Mouse (Mus musculus): ENCODE measurements around the gene Ears2. TPM values are rescaled to one million over a fixed set of nuclear protein-coding genes. Genes with fewer than 3 reads are reported as not detected.

Ears2 gene
- polyA plus RNA-seq, 1 experiment from 2014 or later, result 16.3 TPM

- no peak overlapping the region for H3K4me2 ChIP-seq
- 91% methylated on average over 1 of the region's 1 CpGs for WGBS
Observed at GRCm38 (mm10) chr7:122081071-122081470, 14.0 kb upstream of the Ears2 start.

DNA sequence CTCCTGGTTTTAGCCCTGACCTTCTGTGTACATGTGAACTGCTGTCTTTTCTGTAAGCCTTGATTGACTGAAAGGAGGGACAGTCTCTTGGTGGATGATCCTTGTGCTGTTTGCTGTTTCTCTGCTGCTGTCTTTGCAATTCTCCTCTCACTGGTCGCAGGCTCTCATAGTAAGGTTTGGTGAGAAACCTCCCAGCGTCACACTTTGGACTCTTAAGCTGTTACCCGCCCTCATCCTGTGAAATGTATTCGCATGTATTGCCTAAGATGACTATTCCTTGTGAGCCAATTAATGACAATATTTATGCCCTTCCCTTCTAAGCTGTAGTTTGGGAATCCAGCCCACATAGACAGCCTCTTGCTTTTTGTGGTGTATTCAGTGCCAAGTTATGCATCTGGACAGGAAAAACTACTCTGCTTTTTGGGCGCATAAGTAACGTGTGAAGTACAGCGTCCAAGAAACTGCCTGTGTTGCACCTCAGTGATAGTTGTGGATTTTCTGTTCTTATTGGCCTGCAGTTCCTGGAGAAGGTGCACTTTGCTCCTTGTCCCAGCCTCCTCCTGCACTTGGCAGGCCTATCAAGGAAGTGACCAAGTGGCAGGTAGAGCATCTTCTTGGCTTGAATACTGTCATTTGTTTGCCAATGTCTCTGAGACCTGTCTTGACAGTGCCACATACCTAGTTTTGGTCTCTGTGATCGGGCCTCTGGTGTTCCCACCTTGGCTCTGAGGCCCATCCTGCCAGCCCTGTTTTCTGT, 12.9 kb upstream of the Ears2 start:
- Histone ChIP-seq H3K4me2 (no peak overlapping the region), H3K9me3 (ENCODE audit: control insufficient read depth, low read length) (no peaks in the 10 kb centered on the region), H3K9ac (ENCODE audit: low read length) (no peak overlapping the region), H3K27me3 (ENCODE audit: control insufficient read depth, insufficient read depth, low read length) (no peaks in the 10 kb centered on the region), H3K4me1 (ENCODE audit: control insufficient read depth, insufficient read depth, low read length) (no peaks in the 10 kb centered on the region), H3K4me3 (ENCODE audit: low read depth, low read length) (no peak overlapping the region), H3K36me3 (ENCODE audit: control insufficient read depth, insufficient read depth, low read length) (peaks cover 22% of the 10 kb centered on the region), H3K27ac (ENCODE audit: low read depth, low read length) (no peak overlapping the region)
- 95% methylated on average over 8 of the region's 8 CpGs for WGBS
- ATAC-seq (ENCODE audit: low FRiP score), result no peak
- peak; percentile 60 for DNase-seq (ENCODE audit: low spot score, missing footprints)

More at GRCm38 (mm10) chr7:122081071-122081470, 14.0 kb upstream of the Ears2 start:
- Histone ChIP-seq H3K9ac (ENCODE audit: low read length) (no peak overlapping the region), H3K4me3 (ENCODE audit: low read depth, low read length) (no peak overlapping the region), H3K36me3 (ENCODE audit: control insufficient read depth, insufficient read depth, low read length) (peaks cover 19% of the 10 kb centered on the region), H3K27ac (ENCODE audit: low read depth, low read length) (no peak overlapping the region), H3K27me3 (ENCODE audit: control insufficient read depth, insufficient read depth, low read length) (no peaks in the 10 kb centered on the region), H3K4me1 (ENCODE audit: control insufficient read depth, insufficient read depth, low read length) (no peaks in the 10 kb centered on the region), H3K9me3 (ENCODE audit: control insufficient read depth, low read length) (no peaks in the 10 kb centered on the region)
- ATAC-seq (ENCODE audit: low FRiP score) (no peak), DNase-seq (ENCODE audit: low spot score, missing footprints) (no peak)

GRCm38 (mm10) chr7:122074374-122074773, 7.3 kb upstream of the Ears2 start:
- peaks cover 30% of the 10 kb centered on the region for H3K36me3 ChIP-seq (ENCODE audit: control insufficient read depth, insufficient read depth, low read length)

DNA sequence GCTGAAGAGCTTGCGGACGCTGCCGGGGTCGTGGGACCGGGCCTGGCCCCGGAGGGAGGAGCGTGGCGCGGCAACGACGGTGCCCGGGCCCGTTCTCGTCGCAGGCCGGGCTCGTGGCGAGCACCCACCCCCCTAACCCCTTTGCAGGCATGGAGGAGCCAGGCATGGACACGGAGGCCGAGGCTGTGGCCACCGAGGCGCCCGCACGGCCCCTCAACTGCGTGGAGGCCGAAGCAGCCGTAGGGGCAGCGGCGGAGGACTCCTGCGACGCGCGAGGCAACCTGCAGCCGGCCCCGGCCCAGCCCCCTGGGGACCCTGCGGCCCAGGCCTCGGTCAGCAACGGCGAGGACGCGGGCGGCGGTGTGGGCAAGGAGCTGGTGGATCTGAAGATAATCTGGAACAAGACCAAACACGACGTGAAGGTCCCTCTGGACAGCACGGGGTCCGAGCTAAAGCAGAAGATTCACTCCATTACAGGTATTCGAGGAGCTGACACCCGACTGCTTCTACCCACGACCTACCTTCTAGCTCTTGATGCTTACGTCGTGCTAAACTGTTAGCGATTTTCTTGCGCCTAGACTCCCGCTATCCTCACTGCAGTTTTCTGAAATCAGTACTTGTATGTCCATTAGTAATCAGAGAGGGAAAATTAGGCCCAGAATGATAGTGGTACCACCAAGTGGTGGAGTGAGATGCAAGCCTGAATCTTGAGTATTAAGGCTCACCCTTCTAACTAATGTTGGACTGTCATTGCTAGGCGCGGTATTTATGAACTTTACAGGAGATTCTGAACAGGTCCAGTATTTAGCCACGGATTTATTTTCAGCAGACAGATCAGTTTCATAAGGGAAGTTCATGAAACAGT, 686 bp upstream of the Ears2 start:
- DNase-seq (ENCODE audit: low spot score, missing footprints), result no peak
- 2% methylated on average over 52 of the region's 58 CpGs for WGBS
- Histone ChIP-seq H3K9me3 (ENCODE audit: control insufficient read depth, low read length) (no peaks in the 10 kb centered on the region), H3K4me2 (peak overlapping the region; percentile 90), H3K27ac (ENCODE audit: low read depth, low read length) (peak overlapping the region; percentile 87), H3K9ac (ENCODE audit: low read length) (peak overlapping the region; percentile 97), H3K36me3 (ENCODE audit: control insufficient read depth, insufficient read depth, low read length) (peaks cover 15% of the 10 kb centered on the region), H3K27me3 (ENCODE audit: control insufficient read depth, insufficient read depth, low read length) (no peaks in the 10 kb centered on the region), H3K4me1 (ENCODE audit: control insufficient read depth, insufficient read depth, low read length) (peaks cover 18% of the 10 kb centered on the region), H3K4me3 (ENCODE audit: low read depth, low read length) (peak overlapping the region; percentile 86)
- no peak; the same call in none of the 2 replicates for ATAC-seq (ENCODE audit: low FRiP score)

More at GRCm38 (mm10) chr7:122074374-122074773, 7.3 kb upstream of the Ears2 start:
- H3K27ac ChIP-seq (ENCODE audit: low read depth, low read length), result no peak overlapping the region
- DNase-seq (ENCODE audit: low spot score, missing footprints) (no peak), ATAC-seq (ENCODE audit: low FRiP score) (no peak)
- no peaks in the 10 kb centered on the region for H3K9me3 ChIP-seq (ENCODE audit: control insufficient read depth, low read length)
- H3K4me2 ChIP-seq, result no peak overlapping the region
- no peaks in the 10 kb centered on the region for H3K4me1 ChIP-seq (ENCODE audit: control insufficient read depth, insufficient read depth, low read length)
- no peak overlapping the region for H3K4me3 ChIP-seq (ENCODE audit: low read depth, low read length)
- 92% methylated on average over 3 of the region's 3 CpGs for WGBS
- H3K27me3 ChIP-seq (ENCODE audit: control insufficient read depth, insufficient read depth, low read length), result no peaks in the 10 kb centered on the region
- no peak overlapping the region for H3K9ac ChIP-seq (ENCODE audit: low read length)

DNA sequence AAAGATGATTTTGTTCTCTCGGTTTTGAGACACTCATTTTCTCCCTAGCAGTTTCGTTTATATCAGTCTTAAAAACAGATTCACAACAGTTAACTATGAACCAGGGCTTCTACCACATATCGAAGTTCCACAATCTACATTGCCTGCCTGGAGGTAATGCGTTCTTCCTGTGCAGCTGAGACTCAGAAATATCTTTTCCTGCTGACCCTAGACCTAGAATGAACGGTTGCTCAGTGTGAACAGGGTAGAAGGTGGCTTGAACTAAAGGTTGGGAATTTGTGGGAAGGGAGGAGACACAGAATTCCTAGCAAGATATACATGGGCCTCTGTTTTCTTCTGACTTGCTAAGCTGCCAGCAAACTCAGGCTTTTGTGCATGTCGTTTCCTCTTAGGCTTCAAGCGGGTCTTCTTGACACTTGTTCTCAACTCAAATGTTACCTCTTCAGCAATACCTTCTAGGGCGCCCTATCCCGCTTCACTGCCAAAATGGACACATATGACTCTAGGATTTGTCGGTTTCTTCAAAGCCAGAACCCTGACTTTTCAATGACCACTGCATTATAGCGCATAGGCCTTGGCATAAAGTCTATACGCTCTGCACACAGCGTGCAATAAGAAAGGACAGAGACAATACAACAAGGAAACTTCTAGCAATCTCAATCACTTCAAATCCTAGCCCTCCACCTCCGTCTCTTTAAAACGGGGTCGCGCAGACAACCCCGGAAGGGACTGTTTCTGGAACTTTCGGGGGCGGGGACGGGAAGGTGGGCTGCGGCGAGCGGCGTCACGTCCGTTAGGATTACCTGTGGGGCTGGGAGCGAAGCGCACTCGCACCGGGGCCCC, 740 bp downstream of the Ears2 start:
- Histone ChIP-seq H3K36me3 (ENCODE audit: control insufficient read depth, insufficient read depth, low read length) (peaks cover 3% of the 10 kb centered on the region; the same call in 1 of the 2 replicates), H3K4me1 (ENCODE audit: control insufficient read depth, insufficient read depth, low read length) (peaks cover 18% of the 10 kb centered on the region), H3K27me3 (ENCODE audit: control insufficient read depth, insufficient read depth, low read length) (no peaks in the 10 kb centered on the region), H3K4me3 (ENCODE audit: low read depth, low read length) (peak overlapping the region; percentile 86), H3K9ac (ENCODE audit: low read length) (peak overlapping the region; percentile 97), H3K27ac (ENCODE audit: low read depth, low read length) (peak overlapping the region; percentile 87), H3K4me2 (peak overlapping the region; percentile 90), H3K9me3 (ENCODE audit: control insufficient read depth, low read length) (no peaks in the 10 kb centered on the region)
- no peak for ATAC-seq (ENCODE audit: low FRiP score)
- DNase-seq (ENCODE audit: low spot score, missing footprints), result no peak
- WGBS, result 22% methylated on average over 31 of the region's 31 CpGs

DNA sequence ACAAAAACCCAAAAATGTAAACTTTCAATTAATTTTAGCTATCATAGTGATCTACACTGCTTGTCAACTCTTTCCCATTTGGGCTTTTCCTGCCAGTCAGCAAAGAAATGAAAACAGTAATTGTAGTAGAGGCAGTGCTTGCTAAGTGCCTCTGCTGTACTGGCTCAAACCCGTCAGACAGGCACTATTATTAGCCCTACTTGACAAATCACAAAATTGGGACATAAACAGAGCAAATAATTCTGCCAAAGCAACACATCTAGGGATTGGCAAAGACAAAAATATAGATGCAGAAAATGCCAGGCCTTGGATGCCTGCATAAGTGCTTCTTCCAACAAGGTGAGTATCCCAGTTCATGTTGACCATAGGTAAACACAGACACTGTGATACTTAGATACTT, 1.4 kb downstream of the Ears2 start:
- no peaks in the 10 kb centered on the region for H3K9me3 ChIP-seq (ENCODE audit: control insufficient read depth, low read length)
- H3K27me3 ChIP-seq (ENCODE audit: control insufficient read depth, insufficient read depth, low read length), result no peaks in the 10 kb centered on the region
- 83% methylated on average over 1 of the region's 1 CpGs for WGBS
- no peak overlapping the region for H3K4me3 ChIP-seq (ENCODE audit: low read depth, low read length)
- peaks cover 18% of the 10 kb centered on the region for H3K4me1 ChIP-seq (ENCODE audit: control insufficient read depth, insufficient read depth, low read length)
- DNase-seq (ENCODE audit: low spot score, missing footprints) (peak; percentile 56), ATAC-seq (ENCODE audit: low FRiP score) (no peak)
- H3K27ac ChIP-seq (ENCODE audit: low read depth, low read length), result no peak overlapping the region
- H3K4me2 ChIP-seq, result peak overlapping the region; percentile 90
- H3K36me3 ChIP-seq (ENCODE audit: control insufficient read depth, insufficient read depth, low read length), result peaks cover 3% of the 10 kb centered on the region; the same call in 1 of the 2 replicates
- H3K9ac ChIP-seq (ENCODE audit: low read length), result no peak overlapping the region

DNA sequence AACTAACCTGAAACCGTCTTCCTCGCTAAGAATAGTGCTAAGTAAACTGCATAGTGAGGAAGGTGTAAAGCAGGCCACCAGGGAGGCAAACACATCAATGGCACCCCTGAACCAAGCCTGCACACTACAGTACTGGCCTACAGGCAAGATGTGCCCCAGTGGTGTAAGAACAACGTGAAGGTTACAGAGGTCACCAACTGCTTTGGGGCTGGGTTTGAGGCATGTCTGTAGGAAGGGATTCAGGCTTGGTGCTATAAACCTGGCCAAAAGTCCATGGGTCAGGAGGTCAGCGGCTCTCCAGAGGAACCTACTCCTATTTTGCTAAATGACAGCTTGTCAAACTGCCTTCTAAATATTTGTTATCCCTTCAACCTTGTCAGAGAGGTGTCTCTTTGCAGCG, 10.4 kb downstream of the Ears2 start:
- no peak for DNase-seq (ENCODE audit: low spot score, missing footprints)
- Histone ChIP-seq H3K9me3 (ENCODE audit: control insufficient read depth, low read length) (no peaks in the 10 kb centered on the region), H3K36me3 (ENCODE audit: control insufficient read depth, insufficient read depth, low read length) (peaks cover 12% of the 10 kb centered on the region), H3K4me1 (ENCODE audit: control insufficient read depth, insufficient read depth, low read length) (no peaks in the 10 kb centered on the region), H3K4me2 (no peak overlapping the region), H3K27ac (ENCODE audit: low read depth, low read length) (no peak overlapping the region), H3K27me3 (ENCODE audit: control insufficient read depth, insufficient read depth, low read length) (no peaks in the 10 kb centered on the region), H3K4me3 (ENCODE audit: low read depth, low read length) (no peak overlapping the region), H3K9ac (ENCODE audit: low read length) (no peak overlapping the region)
- ATAC-seq (ENCODE audit: low FRiP score), result no peak
- WGBS, result 91% methylated on average over 5 of the region's 5 CpGs

DNA sequence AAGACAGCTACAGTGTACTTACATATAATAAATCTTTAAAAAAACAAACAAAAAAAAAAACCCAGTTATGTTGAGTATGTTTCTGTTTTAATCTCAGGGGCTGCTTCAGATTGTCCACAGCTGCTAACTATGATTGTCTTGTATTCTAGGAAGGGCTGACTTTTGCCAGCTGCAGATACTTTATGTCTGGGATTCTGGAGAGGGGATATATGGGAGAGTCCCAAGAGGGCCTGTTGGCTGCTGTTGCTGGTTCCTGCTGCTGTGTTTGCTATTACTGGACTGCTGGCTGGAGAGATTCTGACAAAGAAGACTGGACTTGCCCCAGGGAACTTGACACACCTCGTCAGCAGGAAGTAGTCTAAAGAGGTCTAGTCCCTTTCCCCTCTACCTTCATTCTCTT, 16.2 kb downstream of the Ears2 start:
- Histone ChIP-seq H3K4me2 (no peak overlapping the region), H3K36me3 (ENCODE audit: control insufficient read depth, insufficient read depth, low read length) (peaks cover 13% of the 10 kb centered on the region), H3K4me1 (ENCODE audit: control insufficient read depth, insufficient read depth, low read length) (no peaks in the 10 kb centered on the region), H3K27ac (ENCODE audit: low read depth, low read length) (no peak overlapping the region), H3K4me3 (ENCODE audit: low read depth, low read length) (no peak overlapping the region), H3K9me3 (ENCODE audit: control insufficient read depth, low read length) (no peaks in the 10 kb centered on the region), H3K9ac (ENCODE audit: low read length) (no peak overlapping the region), H3K27me3 (ENCODE audit: control insufficient read depth, insufficient read depth, low read length) (no peaks in the 10 kb centered on the region)
- 88% methylated on average over 1 of the region's 1 CpGs for WGBS
- DNase-seq (ENCODE audit: low spot score, missing footprints), result no peak
- no peak for ATAC-seq (ENCODE audit: low FRiP score)

Data from midbrain, embryonic 11.5 days (tissue).